Mouse (Mus musculus): ENCODE results near the gene Insig2. TPM values are rescaled to one million over a fixed set of nuclear protein-coding genes. Genes with fewer than 3 reads are reported as not detected.

The Insig2 gene
- polyA plus RNA-seq (2017; shearing (Covaris generic)) = 50.1 TPM

DNA sequence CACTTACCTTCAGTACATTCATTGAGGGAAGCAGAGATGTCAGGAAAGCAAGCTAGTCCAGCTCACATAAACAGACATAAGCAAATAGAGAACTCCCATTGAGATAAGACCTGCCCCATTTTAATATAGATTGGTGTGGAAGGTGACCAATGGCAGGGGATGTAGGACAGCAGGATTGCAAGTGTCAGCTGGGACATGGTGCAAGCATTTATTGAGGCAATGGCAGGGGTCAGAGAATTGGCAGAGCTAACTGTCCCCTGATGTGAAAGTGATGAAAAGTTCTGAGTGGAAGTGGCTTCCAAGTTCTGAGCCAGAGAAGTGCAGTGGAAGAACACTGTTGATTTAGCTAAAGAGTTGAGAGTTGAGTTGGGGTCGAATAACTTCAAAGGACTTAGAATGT is at the start of gene Insig2:
TSS of gene Insig2 (minus strand) at position 105 of the 400 bp plus-strand sequence.

Other genes with a start within 250 kb of the Insig2 start
- 29.3 TPM for gene Ccdc93, start 98.5 kb upstream of the Insig2 start, polyA plus RNA-seq (2017; shearing (Covaris generic))
- not detected for gene Htr5b, start 195.9 kb upstream of the Insig2 start, polyA plus RNA-seq (2017; shearing (Covaris generic))
- gene Ddx18, start 235.4 kb upstream of the Insig2 start, polyA plus RNA-seq (2017; shearing (Covaris generic)) = 94.6 TPM

All from activated CD4-positive, CD25-positive, alpha-beta regulatory T cell, adult 9 weeks (primary cell).